Mouse (Mus musculus): ENCODE results near the gene Rbfox3. TPM values are rescaled to one million over a fixed set of nuclear protein-coding genes. Genes with fewer than 3 reads are reported as not detected.

The Rbfox3 gene
- polyA plus RNA-seq, 1 experiment from 2014 or later = 56.3 TPM

DNA sequence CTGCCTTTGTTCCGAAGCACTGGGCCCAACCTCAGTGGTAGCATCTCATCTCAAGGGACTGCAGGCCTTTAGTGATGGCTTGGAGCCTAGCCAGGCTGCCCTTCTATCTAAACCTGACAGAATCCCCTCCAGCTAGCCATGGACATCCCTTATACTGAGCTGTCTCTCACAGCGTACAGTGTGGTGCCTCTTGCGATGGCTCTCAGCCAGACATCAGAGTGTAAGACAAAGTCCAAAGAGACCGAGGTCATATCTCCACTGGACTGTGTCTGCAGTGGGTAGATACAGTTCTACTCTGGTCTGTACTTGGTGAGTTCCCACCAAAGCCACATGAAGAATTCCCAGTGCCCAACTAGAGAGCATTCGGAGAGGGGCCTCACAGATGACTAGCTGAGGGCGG lies 240.2 kb downstream of the Rbfox3 start:
- Histone ChIP-seq H3K27ac (ENCODE audit: low read length) (no peak overlapping the region), H3K4me3 (replicated peaks; ENCODE audit: low read length) (no peak overlapping the region), H3K4me1 (replicated peaks; ENCODE audit: control insufficient read depth, insufficient read depth, low read length) (peaks cover 6% of the 10 kb centered on the region), H3K4me2 (ENCODE audit: low read length) (no peak overlapping the region), H3K9me3 (ENCODE audit: control insufficient read depth, low read length) (no peaks in the 10 kb centered on the region), H3K9ac (replicated peaks; ENCODE audit: low read depth, low read length) (no peak overlapping the region), H3K27me3 (replicated peaks; ENCODE audit: control insufficient read depth, insufficient read depth, low read length) (no peaks in the 10 kb centered on the region), H3K36me3 (ENCODE audit: control insufficient read depth, insufficient read depth) (no peaks in the 10 kb centered on the region)
- 80% methylated on average over 6 of the region's 6 CpGs for WGBS
- no peak for ATAC-seq

DNA sequence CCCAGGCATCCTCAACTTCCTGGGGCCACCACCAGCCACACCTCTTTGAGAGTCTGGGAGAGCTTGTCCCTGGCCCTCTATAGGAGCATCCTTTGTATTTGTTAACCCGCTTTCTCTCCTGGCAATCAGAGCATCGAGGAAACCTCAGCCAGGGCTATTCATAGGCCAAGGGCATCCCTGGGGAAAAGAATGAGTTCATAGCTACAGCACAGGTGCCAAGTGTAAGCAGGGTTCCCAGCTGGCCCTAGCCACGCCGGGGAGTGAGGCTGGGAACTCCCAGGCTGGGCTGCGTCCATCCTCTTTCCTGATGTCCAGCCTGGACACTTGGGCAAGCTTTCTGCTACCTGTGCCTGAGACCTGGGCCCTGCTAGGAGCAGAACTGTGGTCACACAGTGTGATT lies 241.6 kb downstream of the Rbfox3 start:
- Histone ChIP-seq H3K9ac (replicated peaks; ENCODE audit: low read depth, low read length) (no peak overlapping the region), H3K36me3 (ENCODE audit: control insufficient read depth, insufficient read depth) (no peaks in the 10 kb centered on the region), H3K4me3 (replicated peaks; ENCODE audit: low read length) (no peak overlapping the region), H3K27ac (ENCODE audit: low read length) (no peak overlapping the region), H3K27me3 (replicated peaks; ENCODE audit: control insufficient read depth, insufficient read depth, low read length) (no peaks in the 10 kb centered on the region), H3K4me1 (replicated peaks; ENCODE audit: control insufficient read depth, insufficient read depth, low read length) (peaks cover 6% of the 10 kb centered on the region), H3K9me3 (ENCODE audit: control insufficient read depth, low read length) (no peaks in the 10 kb centered on the region), H3K4me2 (ENCODE audit: low read length) (no peak overlapping the region)
- WGBS = 50% methylated on average over 5 of the region's 5 CpGs
- no peak for ATAC-seq

DNA sequence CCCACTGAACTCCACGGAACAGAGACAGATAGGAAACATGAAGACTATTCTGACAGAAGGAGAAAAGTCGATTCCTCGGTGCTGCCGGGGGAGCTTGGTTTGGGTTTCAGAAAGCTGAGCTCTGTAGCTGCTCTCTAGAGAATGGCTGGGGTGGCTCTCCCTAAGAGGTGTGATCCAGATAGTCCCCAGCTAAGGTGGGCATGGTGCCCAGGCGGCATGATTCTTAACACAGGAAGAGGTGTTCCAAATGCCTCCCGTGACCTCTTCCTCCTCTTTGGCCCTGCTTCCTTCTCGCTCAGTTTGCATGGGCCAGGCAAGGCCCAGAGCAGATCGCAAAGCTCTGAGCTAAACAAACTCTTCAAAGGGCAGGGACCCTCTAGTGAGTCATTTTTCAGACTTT lies 243.0 kb downstream of the Rbfox3 start:
- Histone ChIP-seq H3K4me3 (replicated peaks; ENCODE audit: low read length) (no peak overlapping the region), H3K27me3 (replicated peaks; ENCODE audit: control insufficient read depth, insufficient read depth, low read length) (no peaks in the 10 kb centered on the region), H3K4me1 (replicated peaks; ENCODE audit: control insufficient read depth, insufficient read depth, low read length) (peaks cover 6% of the 10 kb centered on the region)

DNA sequence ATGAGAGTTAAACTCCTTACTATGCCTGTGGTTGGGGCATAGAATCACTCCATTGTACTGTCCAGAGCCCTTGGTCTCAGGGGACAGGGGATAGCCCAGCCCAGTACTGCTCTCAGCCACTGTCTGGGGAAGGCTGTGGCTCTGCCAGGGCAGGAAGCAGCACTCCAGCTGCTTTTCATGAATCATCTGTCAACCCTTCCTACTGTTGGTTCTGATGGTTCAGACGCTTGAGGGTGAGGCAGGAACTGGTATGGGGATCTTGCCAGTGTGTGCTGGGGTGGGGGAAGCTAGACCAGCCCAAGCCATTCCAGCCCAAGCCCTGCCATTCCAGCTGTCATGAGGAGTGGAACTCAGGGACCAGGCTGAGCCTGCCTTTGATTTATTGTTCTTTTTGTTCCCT lies 243.5 kb downstream of the Rbfox3 start:
- Histone ChIP-seq H3K9me3 (ENCODE audit: control insufficient read depth, low read length) (no peaks in the 10 kb centered on the region), H3K4me1 (replicated peaks; ENCODE audit: control insufficient read depth, insufficient read depth, low read length) (peaks cover 6% of the 10 kb centered on the region), H3K4me3 (replicated peaks; ENCODE audit: low read length) (no peak overlapping the region), H3K27me3 (replicated peaks; ENCODE audit: control insufficient read depth, insufficient read depth, low read length) (no peaks in the 10 kb centered on the region), H3K27ac (ENCODE audit: low read length) (no peak overlapping the region), H3K9ac (replicated peaks; ENCODE audit: low read depth, low read length) (no peak overlapping the region), H3K4me2 (ENCODE audit: low read length) (no peak overlapping the region), H3K36me3 (ENCODE audit: control insufficient read depth, insufficient read depth) (no peaks in the 10 kb centered on the region)
- 68% methylated on average over 1 of the region's 1 CpGs for WGBS
- no peak for ATAC-seq

More for the DNA sequence above, 243.0 kb downstream of the Rbfox3 start:
- H3K4me2 ChIP-seq (ENCODE audit: low read length) = no peak overlapping the region
- H3K27ac ChIP-seq (ENCODE audit: low read length) = no peak overlapping the region
- 80% methylated on average over 8 of the region's 8 CpGs for WGBS
- H3K36me3 ChIP-seq (ENCODE audit: control insufficient read depth, insufficient read depth) = no peaks in the 10 kb centered on the region
- no peak for ATAC-seq
- no peaks in the 10 kb centered on the region for H3K9me3 ChIP-seq (ENCODE audit: control insufficient read depth, low read length)
- H3K9ac ChIP-seq (replicated peaks; ENCODE audit: low read depth, low read length) = no peak overlapping the region

DNA sequence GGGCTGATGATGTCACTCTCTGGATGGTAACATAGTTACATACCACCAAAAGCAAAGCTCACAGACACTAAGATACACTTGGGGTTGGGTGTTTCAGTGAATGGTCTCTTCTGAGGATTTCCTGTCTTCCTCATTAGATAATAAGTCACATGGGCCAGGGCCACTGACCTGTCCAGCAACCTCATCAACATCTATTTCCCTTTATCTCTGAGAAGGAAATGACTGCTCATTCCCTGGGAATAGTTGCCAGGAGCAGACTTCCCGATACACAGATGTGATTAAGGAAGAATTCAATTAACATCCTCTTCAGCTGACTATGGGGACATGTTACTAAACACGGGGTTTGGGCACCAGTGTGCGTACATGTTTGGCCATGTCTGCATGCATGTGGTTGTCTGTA lies 245.2 kb downstream of the Rbfox3 start:
- no peak for ATAC-seq

DNA sequence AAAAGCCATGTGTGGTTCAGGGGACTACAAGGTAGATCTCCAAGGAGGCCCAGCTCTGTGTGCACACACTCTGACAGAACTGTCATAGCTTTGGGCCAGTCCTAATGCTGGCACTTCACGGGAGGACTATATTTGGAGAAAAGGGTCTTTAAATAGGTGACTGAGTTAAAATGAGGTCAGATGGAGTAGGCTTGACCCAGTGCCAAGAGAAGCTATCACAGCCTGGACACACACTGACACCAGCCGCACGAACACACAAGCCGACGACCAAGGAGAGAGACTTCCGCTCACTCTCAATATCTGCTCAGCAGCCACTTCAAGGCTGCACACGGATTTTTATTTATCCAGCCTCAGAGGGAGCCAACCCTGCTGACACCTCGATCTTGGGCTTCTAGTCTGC lies 248.1 kb downstream of the Rbfox3 start:
- Histone ChIP-seq H3K4me2 (ENCODE audit: low read length) (no peak overlapping the region), H3K27me3 (replicated peaks; ENCODE audit: control insufficient read depth, insufficient read depth, low read length) (no peaks in the 10 kb centered on the region), H3K27ac (ENCODE audit: low read length) (no peak overlapping the region), H3K4me3 (replicated peaks; ENCODE audit: low read length) (no peak overlapping the region), H3K9ac (replicated peaks; ENCODE audit: low read depth, low read length) (no peak overlapping the region), H3K4me1 (replicated peaks; ENCODE audit: control insufficient read depth, insufficient read depth, low read length) (no peaks in the 10 kb centered on the region; the same call in 1 of the 2 replicates), H3K36me3 (ENCODE audit: control insufficient read depth, insufficient read depth) (no peaks in the 10 kb centered on the region), H3K9me3 (ENCODE audit: control insufficient read depth, low read length) (no peaks in the 10 kb centered on the region)
- 73% methylated on average over 8 of the region's 8 CpGs for WGBS
- no peak for ATAC-seq

More for the DNA sequence above, 245.2 kb downstream of the Rbfox3 start:
- H3K4me3 ChIP-seq (replicated peaks; ENCODE audit: low read length) = no peak overlapping the region
- H3K36me3 ChIP-seq (ENCODE audit: control insufficient read depth, insufficient read depth) = no peaks in the 10 kb centered on the region
- no peak overlapping the region for H3K4me2 ChIP-seq (ENCODE audit: low read length)
- WGBS = 79% methylated on average over 3 of the region's 3 CpGs
- no peaks in the 10 kb centered on the region for H3K9me3 ChIP-seq (ENCODE audit: control insufficient read depth, low read length)
- H3K27ac ChIP-seq (ENCODE audit: low read length) = no peak overlapping the region
- H3K27me3 ChIP-seq (replicated peaks; ENCODE audit: control insufficient read depth, insufficient read depth, low read length) = no peaks in the 10 kb centered on the region
- H3K9ac ChIP-seq (replicated peaks; ENCODE audit: low read depth, low read length) = no peak overlapping the region
- peaks cover 6% of the 10 kb centered on the region for H3K4me1 ChIP-seq (replicated peaks; ENCODE audit: control insufficient read depth, insufficient read depth, low read length)

DNA sequence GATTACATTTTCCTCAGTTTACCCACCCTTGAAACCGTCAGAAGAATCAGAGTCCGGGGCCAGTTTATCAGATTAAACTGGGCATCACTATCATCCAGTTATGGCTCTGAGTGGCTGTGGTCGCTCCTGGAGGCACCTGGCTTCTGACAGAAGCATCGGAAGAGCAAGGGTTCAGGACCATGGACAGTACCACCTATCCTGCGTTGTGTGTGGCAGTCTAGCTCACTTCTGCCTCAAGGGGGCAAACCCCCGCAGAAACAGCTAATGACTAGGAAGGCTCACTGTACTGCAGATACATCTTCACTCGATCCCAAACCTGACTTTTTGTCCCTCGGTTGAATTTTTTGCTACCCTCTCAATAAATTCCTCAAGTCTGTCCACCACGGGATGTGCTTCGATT lies 252.1 kb downstream of the Rbfox3 start:
- Histone ChIP-seq H3K4me1 (replicated peaks; ENCODE audit: control insufficient read depth, insufficient read depth, low read length) (no peaks in the 10 kb centered on the region; the same call in 1 of the 2 replicates), H3K27me3 (replicated peaks; ENCODE audit: control insufficient read depth, insufficient read depth, low read length) (no peaks in the 10 kb centered on the region), H3K4me3 (replicated peaks; ENCODE audit: low read length) (no peak overlapping the region), H3K9me3 (ENCODE audit: control insufficient read depth, low read length) (no peaks in the 10 kb centered on the region), H3K9ac (replicated peaks; ENCODE audit: low read depth, low read length) (no peak overlapping the region), H3K36me3 (ENCODE audit: control insufficient read depth, insufficient read depth) (no peaks in the 10 kb centered on the region), H3K4me2 (ENCODE audit: low read length) (no peak overlapping the region), H3K27ac (ENCODE audit: low read length) (no peak overlapping the region)
- ATAC-seq = no peak
- WGBS = 18% methylated on average over 10 of the region's 10 CpGs

DNA sequence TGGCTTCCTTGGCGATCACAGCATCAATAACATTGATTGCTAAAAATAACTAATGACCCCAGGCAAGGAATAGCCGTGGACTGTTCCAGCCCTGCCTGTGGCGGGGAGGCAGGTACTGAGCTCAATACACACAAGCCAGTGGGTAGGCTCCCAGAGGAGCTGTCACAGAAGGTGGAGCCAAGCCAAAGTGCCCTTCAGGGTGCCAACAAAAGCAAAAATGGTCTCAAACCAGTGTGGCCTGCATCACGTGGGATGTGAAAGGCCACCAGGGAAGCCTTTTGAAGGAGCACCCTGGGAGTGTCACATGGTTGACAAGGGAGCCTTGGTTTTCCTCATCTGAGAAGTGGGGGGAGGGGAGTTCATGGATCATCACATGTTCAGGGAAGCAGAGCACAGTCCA lies 255.6 kb downstream of the Rbfox3 start:
- no peak overlapping the region for H3K9ac ChIP-seq (replicated peaks; ENCODE audit: low read depth, low read length)
- no peaks in the 10 kb centered on the region for H3K36me3 ChIP-seq (ENCODE audit: control insufficient read depth, insufficient read depth)
- H3K27ac ChIP-seq (ENCODE audit: low read length) = no peak overlapping the region
- H3K9me3 ChIP-seq (ENCODE audit: control insufficient read depth, low read length) = no peaks in the 10 kb centered on the region
- H3K4me3 ChIP-seq (replicated peaks; ENCODE audit: low read length) = no peak overlapping the region
- peaks cover 5% of the 10 kb centered on the region; the same call in 1 of the 2 replicates for H3K4me1 ChIP-seq (replicated peaks; ENCODE audit: control insufficient read depth, insufficient read depth, low read length)
- 49% methylated on average over 4 of the region's 4 CpGs for WGBS
- H3K4me2 ChIP-seq (ENCODE audit: low read length) = no peak overlapping the region
- ATAC-seq = no peak
- H3K27me3 ChIP-seq (replicated peaks; ENCODE audit: control insufficient read depth, insufficient read depth, low read length) = no peaks in the 10 kb centered on the region

DNA sequence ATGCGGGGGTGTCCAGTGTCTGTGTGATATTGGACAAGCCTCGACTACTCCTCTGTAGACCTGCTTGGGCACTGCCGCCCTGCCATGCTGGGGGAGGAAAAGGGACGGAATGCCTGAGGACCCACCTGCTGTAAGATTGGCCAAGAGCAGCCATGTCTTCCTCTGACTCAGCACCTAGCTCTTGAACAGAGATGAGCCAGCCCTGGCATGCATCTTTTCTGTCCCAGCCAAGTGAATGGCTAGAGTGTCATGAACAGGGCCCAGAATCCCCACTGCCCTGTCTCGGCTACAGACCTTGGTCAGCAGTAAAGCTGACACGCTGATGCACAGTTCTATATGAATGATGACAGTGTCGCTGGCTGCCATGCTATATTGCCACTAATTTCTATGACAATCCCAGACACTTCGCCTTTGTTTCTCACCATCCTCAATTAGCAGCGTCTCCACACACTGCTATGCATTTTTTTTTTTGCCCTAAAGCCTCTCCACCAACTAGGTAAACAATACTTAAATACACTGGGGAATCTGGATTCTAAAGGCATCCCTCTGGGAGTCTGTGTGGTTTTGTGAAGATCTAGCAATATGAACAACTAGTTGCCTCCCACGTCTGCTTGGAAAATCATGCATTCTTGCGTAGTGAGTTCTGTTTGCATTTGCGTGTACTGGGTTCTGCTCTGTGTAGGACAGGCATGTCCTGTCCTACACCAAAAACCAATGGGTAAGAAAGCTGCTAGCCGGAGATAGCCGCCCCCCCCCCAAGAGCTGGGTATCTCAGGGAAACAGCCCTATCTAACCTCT lies 257.7 kb downstream of the Rbfox3 start:
- WGBS = 83% methylated on average over 14 of the region's 14 CpGs
- no peak overlapping the region for H3K9ac ChIP-seq (replicated peaks; ENCODE audit: low read depth, low read length)

More for the DNA sequence above, 257.7 kb downstream of the Rbfox3 start:
- no peaks in the 10 kb centered on the region for H3K27me3 ChIP-seq (replicated peaks; ENCODE audit: control insufficient read depth, insufficient read depth, low read length)
- no peak overlapping the region for H3K4me2 ChIP-seq (ENCODE audit: low read length)
- H3K27ac ChIP-seq (ENCODE audit: low read length) = no peak overlapping the region
- no peak for ATAC-seq
- H3K36me3 ChIP-seq (ENCODE audit: control insufficient read depth, insufficient read depth) = no peaks in the 10 kb centered on the region
- H3K4me1 ChIP-seq (replicated peaks; ENCODE audit: control insufficient read depth, insufficient read depth, low read length) = peaks cover 5% of the 10 kb centered on the region; the same call in 1 of the 2 replicates
- no peaks in the 10 kb centered on the region for H3K9me3 ChIP-seq (ENCODE audit: control insufficient read depth, low read length)
- no peak overlapping the region for H3K4me3 ChIP-seq (replicated peaks; ENCODE audit: low read length)
